Mouse (Mus musculus): ENCODE data around the gene Fars2.
A peak's percentile ranks its signal among the peaks of the same experiment; 100 is the strongest.

The Fars2 gene

GRCm38 (mm10) chr13:36216005-36216404 lies 98.8 kb downstream of the Fars2 start:
- no peak for DNase-seq (ENCODE audit: low read depth, low spot score)

- no peak for DNase-seq (ENCODE audit: low read depth, low spot score)
Observed at GRCm38 (mm10) chr13:36218347-36218746, 101.1 kb downstream of the Fars2 start.

GRCm38 (mm10) chr13:36219506-36219905 lies 102.3 kb downstream of the Fars2 start:
- no peak for DNase-seq (ENCODE audit: low read depth, low spot score)

- DNase-seq (ENCODE audit: low read depth, low spot score): no peak
Observed at GRCm38 (mm10) chr13:36221897-36222296, 104.7 kb downstream of the Fars2 start.

GRCm38 (mm10) chr13:36222721-36223120 lies 105.5 kb downstream of the Fars2 start:
- DNase-seq (ENCODE audit: low read depth, low spot score): no peak

- DNase-seq (ENCODE audit: low read depth, low spot score): no peak
Observed at GRCm38 (mm10) chr13:36224431-36224830, 107.2 kb downstream of the Fars2 start.

GRCm38 (mm10) chr13:36242261-36242660 lies 125.0 kb downstream of the Fars2 start:
- DNase-seq (ENCODE audit: low read depth, low spot score): no peak

GRCm38 (mm10) chr13:36253936-36254335 lies 136.7 kb downstream of the Fars2 start:
- no peak for DNase-seq (ENCODE audit: low read depth, low spot score)

- DNase-seq (ENCODE audit: low read depth, low spot score): no peak
Observed at GRCm38 (mm10) chr13:36257213-36257612, 140.0 kb downstream of the Fars2 start.

GRCm38 (mm10) chr13:36259754-36260153 lies 142.5 kb downstream of the Fars2 start:
- no peak for DNase-seq (ENCODE audit: low read depth, low spot score)

- no peak for DNase-seq (ENCODE audit: low read depth, low spot score)
Observed at GRCm38 (mm10) chr13:36261299-36261698, 144.1 kb downstream of the Fars2 start.

GRCm38 (mm10) chr13:36263240-36264095 lies 146.3 kb downstream of the Fars2 start:
- DNase-seq (ENCODE audit: low read depth, low spot score): no peak

GRCm38 (mm10) chr13:36264391-36264790 lies 147.2 kb downstream of the Fars2 start:
- no peak for DNase-seq (ENCODE audit: low read depth, low spot score)

- DNase-seq (ENCODE audit: low read depth, low spot score): no peak
Observed at GRCm38 (mm10) chr13:36265342-36265744, 148.1 kb downstream of the Fars2 start.

- DNase-seq (ENCODE audit: low read depth, low spot score): no peak
Observed at GRCm38 (mm10) chr13:36267399-36267798, 150.2 kb downstream of the Fars2 start.

- no peak for DNase-seq (ENCODE audit: low read depth, low spot score)
Observed at GRCm38 (mm10) chr13:36270867-36271266, 153.7 kb downstream of the Fars2 start.

GRCm38 (mm10) chr13:36273497-36273896 lies 156.3 kb downstream of the Fars2 start:
- no peak for DNase-seq (ENCODE audit: low read depth, low spot score)

- no peak for DNase-seq (ENCODE audit: low read depth, low spot score)
Observed at GRCm38 (mm10) chr13:36276194-36276593, 159.0 kb downstream of the Fars2 start.

- peak; percentile 56 for DNase-seq (ENCODE audit: low read depth, low spot score)
Observed at GRCm38 (mm10) chr13:36282018-36282417, 164.8 kb downstream of the Fars2 start.

- DNase-seq (ENCODE audit: low read depth, low spot score): peak; percentile 70
Observed at GRCm38 (mm10) chr13:36282785-36283544, 165.8 kb downstream of the Fars2 start.

GRCm38 (mm10) chr13:36283545-36284067 lies 166.4 kb downstream of the Fars2 start:
- DNase-seq (ENCODE audit: low read depth, low spot score): no peak

GRCm38 (mm10) chr13:36284097-36284496 lies 166.9 kb downstream of the Fars2 start:
- DNase-seq (ENCODE audit: low read depth, low spot score): no peak
